Mouse (Mus musculus) erythroblast, adult 5-6 weeks (primary cell): ENCODE data around the gene Rbp3. TPM values are rescaled to one million over a fixed set of nuclear protein-coding genes. Genes with fewer than 3 reads are reported as not detected.

Experiments
- ATAC-seq: replicated peaks from 2 replicates; pipeline ENCODE4 v1.8.0; 2016; ENCODE audit warnings: moderate number of reproducible peaks, mild to moderate bottlenecking, moderate TSS enrichment, inconsistent platforms; ENCODE audit not compliant: poor library complexity, low FRiP score, severe bottlenecking
- total RNA-seq, 2 experiments: library from RNA; stranded (forward) in 1 of 2; stranded (reverse) in 1 of 2; fragments of 150-400 nt in 1 of 2; fragments of 200-764, 138-1000 nt in 1 of 2; gene quantifications; 2 replicates each; pipeline versions ENCODE4 v1.2.3 to v1.2.4; 2015 to 2017; ENCODE audit warnings: low replicate concordance in 2 of 2

Gene Rbp3
- total RNA-seq (2015; ENCODE audit: low replicate concordance) (not detected in 2 replicates), total RNA-seq (2017; ENCODE audit: low replicate concordance) (not detected in 2 replicates)

DNA sequence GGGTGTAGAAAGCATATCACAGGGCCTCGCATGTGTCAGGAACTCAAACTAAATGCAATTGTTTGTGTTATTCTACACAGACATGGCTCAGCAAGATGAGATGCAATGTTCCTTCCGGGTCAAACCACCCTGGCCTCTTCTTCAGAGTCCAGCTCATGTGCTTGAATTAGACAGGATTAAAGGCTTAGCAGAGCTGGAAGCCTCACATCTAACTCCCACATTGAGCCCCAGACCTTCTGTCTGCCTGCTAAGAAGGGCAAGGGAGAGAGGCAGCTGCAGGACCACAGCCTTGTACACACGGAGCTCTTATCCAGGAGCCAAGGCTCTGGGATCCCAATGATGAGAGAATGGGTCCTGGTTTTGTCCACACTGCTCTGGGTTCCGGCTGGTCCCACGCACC is at the start of gene Rbp3:
TSS of gene Rbp3 (plus strand) at position 243 of the 400 bp plus-strand sequence.
- no peak for ATAC-seq

DNA sequence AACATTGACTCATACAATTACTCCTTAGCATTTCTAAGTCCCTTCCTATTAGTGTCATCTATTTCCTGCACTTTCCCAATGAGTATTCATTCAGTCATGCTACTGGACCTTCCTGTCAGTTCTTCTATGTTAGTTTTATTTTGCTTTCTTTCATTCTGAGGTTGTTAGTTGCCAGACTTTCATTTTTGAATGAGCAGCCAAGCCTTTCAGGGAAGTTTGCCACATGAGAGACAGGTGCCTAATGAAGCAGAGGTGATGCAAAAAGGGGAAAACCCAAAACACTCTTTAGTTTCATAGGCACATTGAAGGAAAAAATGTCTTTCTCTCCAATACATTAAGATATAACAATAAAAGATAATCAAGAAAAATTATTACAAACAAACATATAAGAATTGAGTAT is 49.0 kb upstream of the Rbp3 start:
- ATAC-seq = no peak

DNA sequence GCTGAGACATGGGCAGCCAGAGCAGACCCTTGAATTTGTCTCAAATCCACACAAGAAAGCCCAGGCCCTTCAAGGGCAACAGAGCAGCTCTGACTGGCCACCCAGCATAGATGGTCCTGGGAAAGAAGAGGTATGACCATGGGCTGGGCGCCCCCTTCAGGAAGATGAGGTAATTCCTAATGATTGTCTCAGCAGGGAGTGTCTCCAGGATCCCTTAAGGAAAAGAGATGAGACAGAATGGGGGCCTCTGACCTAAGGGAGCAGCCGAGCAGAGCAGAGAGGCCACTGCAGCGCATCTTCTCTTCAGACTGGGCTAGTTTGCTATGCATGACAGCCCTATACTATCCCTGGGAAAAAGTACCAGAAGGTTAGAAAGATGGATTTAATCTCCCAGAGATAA is 40.1 kb upstream of the Rbp3 start:
- ATAC-seq = no peak

DNA sequence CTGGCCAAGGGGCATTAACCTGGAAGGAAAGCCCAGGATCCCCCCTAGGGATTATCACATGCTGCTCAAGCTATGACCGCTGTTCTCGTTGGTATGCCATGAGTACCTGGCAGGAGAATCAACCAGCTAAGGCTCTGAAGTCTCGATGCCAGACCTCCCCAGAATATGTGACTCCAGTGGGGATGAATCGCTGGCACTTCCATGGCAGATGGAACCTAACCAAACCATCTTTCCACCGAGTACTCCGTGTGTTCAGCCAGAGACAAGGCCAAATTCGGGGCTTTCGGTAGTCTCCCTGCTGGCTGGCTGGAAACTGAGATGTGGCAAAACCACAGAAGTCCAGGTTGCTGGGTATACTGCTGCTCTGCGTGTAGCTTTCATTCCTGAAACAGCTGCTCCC is 39.6 kb upstream of the Rbp3 start:
- ATAC-seq = no peak

DNA sequence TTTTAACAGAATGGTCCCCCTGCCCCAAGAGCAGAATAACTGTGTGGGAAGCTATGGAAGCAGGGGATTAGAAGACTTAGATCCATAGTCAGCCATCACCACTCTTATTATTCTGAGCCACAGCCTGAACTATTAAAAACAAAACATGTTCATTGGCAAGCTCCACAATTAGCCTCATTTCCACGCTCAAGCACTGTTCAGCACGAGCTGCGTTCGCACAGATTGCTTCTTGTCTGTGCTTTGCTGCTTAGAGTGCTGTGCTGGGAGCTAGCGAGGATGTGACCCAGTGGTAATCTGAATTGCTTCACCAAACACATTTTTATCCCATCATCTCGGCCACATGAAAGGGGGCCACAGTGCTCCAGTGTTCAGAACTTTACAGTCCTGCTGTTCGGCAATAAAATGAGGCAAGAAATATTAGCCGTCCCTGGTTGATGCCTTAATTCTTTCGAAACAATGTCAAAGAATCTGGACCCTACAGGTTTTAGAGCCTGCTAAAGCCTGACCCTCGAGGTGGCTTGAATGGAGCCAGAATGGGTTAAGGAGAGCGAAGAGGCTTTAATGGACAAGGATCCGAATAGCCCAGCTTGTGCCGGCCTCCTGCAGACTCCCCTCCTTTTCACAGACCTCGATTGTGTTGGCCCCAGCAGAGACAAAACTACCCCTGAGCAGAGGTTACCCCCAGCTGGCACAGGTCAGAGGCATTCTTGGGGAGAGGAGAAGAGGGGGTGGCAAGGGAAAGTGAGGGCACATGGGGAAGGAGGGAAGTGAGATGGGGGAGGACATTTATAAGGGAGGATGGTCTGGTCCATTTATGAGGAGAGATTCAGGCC is 32.9 kb upstream of the Rbp3 start:
- no peak for ATAC-seq

DNA sequence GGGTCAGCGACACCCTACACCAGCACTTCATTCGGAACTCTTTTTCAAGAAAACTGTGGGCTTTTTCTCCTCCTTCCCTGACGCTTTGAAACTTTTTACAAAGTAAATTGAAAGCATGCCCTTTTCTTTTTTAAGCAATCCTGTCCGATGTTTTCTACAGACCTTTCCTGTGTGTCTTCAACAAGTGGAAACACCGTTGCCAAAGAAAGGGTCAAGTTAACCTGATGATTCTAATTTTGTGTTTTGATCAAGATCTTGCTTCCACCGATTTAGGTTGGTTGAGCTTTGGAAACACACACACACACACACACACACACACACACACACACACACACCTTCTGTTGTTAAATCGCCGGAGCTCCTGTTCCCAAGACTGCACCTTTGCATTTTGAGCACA is 31.0 kb upstream of the Rbp3 start:
- no peak for ATAC-seq

DNA sequence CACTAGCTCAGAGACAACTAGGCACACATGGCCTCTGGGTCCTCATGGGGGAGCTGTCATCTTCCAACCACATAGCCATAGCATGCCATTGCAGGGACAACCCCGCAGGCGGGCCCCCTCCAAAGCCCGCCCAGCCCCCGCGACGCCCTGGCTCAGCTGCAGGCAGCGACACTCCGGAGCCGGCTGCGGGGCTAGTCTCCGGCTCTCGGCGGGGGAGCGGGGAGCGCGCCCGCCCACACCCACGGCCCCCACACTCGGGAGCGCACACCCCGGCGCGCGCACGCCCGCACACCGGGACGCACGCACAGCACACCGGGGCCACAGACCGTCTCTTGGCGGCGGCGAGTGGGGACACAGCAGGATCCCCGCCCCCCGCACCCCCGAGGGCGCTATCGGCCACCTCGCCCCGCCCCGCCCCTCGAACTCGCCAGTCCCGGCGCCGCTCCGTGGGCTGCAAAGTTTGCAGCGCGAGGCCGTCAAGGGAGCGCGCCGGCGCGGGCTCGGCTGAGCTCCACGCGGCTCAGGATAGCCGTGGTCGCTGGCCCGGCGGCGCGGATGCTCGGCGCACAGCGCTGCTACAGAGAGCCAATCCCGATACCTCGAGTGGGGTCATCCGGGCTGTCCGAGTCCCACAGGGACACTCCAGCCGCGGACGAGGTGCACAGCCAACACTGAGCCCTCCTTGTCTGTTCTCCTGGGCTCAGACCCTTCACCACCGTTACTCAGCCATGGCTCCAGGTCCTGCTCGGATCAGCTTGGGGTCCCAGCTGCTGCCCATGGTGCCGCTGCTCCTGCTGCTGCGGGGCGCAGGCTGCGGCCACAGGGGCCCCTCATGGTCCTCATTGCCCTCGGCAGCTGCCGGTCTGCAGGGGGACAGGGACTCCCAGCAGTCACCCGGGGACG is 30.4 kb upstream of the Rbp3 start, which contains the start of gene Gdf10:
TSS of gene Gdf10 (plus strand) at position 420 of the 903 bp plus-strand sequence.
- no peak for ATAC-seq

DNA sequence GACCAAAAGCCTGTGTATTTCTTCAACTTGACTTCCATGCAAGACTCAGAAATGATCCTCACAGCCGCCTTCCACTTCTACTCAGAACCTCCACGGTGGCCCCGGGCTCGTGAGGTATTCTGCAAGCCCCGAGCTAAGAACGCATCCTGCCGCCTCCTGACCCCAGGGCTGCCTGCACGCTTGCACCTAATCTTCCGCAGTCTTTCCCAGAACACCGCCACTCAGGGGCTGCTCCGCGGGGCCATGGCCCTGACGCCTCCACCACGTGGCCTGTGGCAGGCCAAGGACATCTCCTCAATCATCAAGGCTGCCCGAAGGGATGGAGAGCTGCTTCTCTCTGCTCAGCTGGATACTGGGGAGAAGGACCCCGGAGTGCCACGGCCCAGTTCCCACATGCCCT is 21.9 kb upstream of the Rbp3 start:
- no peak for ATAC-seq

DNA sequence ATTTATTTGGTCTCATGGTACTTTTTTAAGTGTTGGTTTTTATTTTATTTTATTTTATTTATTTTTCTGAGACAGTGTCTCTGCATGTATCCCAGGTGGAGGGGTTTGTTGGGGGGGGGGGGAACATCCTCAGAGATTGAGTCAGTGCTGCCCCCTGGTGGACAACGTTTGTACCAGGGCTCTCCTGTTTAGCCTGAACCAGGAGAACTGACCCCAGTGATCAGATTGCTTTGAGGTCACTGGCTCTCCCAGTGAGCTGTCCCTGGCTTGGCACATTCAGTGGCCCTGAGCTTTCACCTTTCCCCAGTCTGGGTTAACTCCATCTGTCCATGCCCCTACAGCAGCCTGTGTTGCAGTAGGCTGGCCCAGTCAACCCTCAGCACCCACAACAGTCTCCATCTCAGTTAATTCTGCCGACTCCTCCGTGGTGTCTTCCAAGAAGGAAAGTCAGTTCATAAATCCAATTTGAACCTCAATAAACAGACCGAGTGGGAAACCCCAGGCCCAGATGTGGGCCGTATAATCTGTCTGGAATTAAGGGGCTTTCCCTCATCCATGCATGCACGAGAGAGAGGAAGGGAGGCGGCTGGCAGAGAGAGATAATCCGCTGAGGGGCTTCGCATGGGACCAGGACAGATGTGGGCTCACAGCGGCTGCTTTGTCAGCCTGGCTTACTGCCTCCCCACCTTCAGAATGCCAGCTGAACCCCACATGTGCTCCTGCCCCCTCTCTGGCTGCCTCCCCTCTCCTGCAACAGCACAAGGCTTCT is 20.7 kb upstream of the Rbp3 start:
- no peak for ATAC-seq

DNA sequence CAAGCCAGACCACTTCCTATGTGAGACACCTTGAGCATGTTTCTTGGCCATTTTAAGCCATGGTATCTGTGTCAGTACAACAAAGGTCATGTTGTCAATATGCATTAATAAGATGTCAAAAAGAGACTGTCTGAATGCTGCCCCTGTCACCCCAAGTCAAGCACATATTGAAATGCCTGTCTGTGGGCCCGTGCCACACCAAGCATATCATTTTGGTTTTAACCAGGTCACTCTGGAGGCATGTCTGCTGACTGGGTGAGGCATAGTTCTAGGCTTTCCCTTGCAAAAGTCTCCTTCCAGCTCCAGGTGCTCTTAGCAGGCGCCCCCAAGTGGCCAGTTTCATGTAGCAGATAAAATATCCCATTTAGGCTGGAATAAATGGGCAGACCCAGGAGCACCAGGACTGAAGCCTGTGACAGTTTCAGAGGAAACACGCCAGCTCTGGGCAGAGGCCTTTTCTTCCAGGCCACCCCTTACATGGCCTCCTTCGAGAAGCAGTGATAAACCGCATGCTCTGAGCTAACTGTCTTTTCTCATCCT is 20.0 kb upstream of the Rbp3 start:
- no peak for ATAC-seq

DNA sequence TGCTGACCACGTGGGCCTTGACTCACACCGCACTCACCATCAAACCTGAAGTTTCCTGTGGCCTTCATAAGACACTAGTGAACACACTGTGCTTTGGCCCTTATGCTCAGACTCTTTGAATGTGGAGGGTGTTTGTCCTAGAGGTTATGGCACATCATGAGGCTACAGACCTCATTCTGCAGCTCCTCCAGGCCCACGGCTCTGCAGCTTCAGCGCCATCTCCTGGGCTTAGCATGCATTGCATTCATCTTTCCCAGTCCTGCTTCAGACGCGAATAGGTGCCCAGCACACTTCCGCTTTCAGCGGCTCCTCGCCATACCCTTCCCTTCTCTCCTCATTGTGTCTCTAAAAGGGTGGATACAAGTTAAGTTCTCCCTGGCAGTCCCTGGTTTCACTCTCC is 14.7 kb upstream of the Rbp3 start:
- ATAC-seq = no peak

DNA sequence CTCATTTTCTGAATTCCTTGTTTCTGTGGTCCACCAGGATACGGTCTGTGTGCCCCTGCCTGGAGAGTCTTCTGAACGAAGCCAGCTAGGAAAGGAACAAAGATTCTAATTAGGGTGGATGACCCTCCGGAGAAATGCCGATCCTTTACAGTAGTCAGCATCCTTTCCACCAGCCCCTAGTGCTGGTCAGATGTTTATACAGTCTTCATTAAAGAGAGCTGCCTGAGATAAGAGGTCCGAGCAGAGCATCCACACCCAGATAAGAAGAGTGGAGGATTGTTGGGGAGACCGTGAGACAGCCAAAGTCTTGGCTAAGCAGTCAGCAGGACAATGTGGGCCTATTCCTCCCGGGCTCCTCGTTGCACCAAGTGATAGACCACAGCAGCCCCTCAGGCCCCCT is 13.1 kb upstream of the Rbp3 start, which contains the start of gene Gdf2:
TSS of gene Gdf2 (plus strand) at position 301 of the 400 bp plus-strand sequence.
- ATAC-seq = no peak

DNA sequence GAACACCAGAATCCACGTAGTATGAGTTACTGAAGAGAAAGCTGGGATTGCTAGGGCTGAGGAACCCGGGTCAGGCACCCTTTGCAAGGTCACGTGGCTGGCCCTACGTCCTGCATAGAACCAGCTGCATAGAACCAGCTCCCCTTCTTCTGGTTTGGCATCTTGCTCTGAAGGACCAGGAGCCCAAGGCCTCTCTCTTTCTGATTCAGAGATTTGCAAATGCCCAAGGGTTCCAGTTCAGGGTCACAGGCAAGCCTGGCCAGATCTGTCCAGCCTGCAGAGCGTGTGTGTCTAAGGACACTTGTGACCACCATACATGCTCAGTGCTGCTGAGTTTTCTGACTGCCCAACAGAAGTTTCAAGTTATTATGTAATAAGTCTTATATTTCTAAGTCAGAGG is 11.6 kb upstream of the Rbp3 start:
- no peak for ATAC-seq

DNA sequence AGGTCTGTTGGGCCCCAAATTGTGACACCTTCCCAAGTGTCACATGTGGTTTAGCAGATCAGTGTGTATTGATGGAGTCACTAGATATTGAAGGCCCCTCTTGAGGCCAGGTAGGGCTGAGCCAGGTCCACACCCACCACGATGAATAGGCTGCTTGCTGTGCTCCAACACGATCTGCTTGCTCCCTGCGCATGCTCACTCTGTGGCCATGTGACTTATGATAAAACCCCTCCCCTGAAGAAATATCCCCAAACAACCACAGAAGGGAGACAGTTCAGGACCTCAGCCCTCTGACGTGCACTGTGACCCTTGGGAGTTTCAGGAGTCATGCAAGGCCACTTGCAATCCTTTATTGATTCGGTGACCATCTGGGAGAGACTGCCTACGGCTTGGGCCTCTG is 7.7 kb upstream of the Rbp3 start:
- ATAC-seq = no peak

DNA sequence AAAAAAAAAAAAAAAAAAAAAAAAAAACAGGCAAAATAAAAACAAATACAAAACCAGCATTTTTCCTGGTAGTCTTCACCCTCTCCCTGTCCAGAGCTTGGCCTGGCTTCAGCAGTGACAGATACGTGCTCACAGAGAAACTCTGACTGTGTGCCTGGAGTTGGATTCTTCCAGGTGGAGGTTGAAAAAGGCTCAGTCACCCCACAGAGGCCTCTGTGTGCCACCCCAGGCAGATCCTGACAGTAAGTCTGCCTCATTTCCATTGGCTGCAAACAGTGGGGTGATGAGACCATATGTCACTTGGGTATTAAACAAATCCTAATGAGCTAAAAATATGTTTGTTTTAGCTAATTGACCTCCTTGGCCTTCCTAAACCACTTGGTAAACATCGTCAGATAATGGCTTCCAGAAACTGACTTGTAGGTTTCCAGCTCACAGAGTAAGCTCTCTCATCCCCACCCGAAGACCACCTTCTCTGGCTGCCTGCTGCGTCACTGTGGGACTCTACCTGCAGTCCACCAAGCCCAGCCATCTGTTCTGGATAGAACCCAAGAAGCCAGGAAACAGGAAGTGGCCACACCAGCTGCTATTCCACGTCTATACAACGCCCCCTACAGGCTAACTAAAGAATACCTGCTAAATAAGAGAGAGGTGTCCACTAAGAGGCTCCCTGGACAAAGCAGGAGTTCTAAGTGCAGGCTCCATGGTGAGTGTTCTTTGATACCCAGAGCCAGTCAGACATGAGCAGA is 1.4 kb upstream of the Rbp3 start:
- ATAC-seq = no peak

DNA sequence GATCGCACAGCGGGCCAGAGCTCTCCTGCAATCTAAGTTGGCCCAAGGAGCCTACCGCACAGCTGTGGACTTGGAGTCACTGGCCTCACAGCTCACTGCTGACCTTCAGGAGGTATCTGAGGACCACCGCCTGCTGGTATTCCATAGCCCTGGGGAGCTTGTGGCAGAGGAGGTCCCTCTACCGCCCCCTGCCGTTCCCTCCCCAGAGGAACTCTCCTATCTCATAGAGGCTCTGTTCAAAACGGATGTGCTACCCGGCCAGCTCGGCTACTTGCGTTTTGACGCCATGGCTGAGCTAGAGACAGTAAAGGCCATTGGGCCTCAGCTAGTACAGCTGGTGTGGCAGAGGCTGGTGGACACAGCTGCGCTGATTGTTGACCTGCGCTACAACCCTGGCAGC is 2.3 kb downstream of the Rbp3 start:
- no peak for ATAC-seq

DNA sequence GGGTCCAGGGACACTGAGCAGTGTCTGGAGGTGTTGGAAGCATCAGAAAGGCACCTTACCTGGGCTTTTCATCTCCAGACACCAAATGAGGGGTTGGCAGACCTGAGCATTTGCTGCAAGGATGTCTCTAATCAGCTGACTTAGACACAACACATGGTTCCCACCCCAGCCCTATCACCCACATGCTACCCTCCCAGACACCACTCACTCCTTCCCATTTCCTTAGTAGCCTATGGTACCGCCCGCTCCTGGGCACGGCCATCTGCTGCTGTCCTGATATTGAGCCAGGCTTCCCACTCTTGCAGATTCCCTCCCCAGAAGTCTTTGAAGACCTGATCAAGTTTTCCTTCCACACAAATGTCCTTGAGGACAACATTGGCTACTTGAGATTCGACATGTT is 4.4 kb downstream of the Rbp3 start:
- no peak for ATAC-seq

DNA sequence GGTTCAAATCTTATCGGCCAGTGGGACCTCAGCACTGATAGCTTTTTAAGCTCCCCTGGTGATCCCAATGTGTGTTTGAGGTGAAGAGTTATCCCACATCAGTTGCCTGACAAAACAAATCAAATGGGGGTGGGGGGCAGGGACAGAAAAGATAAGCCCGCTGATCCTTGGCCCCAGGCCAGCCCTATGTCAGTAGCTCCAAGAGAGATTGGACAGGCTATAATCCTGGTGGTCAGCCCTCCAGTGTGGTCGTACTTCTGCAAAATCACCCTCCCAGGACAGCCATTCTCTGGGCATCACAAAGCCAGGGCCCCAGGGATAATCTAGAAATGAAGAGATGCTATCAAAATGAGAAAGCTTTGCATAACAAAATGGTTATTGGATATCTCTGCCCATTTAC is 5.0 kb downstream of the Rbp3 start:
- no peak for ATAC-seq

DNA sequence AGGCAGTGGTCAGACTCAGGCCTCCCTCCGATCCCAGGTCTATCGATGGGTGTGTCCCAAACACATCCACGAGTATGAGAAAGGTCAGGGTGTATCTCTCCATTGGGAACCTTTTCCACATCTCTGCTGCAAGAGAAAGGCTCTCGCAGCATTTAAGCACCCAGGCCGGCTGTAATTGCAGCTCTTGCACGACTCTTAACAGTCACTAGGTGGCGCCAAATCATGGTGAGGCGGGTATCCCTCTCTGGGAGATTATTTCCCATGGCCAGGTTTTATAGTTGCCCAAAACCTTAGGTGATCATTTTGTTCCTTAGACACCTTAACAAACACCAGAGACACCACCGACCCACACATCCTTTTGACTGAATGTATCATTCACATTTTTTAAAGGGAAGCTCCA is 5.5 kb downstream of the Rbp3 start:
- no peak for ATAC-seq
